Mouse (Mus musculus): ENCODE measurements around the gene Nde1. TPM values are rescaled to one million over a fixed set of nuclear protein-coding genes. Genes with fewer than 3 reads are reported as not detected.
A peak's percentile ranks its signal among the peaks of the same experiment; 100 is the strongest.

Gene Nde1
- polyA plus RNA-seq, 2 experiments: 41.8 to 43.3 TPM

DNA sequence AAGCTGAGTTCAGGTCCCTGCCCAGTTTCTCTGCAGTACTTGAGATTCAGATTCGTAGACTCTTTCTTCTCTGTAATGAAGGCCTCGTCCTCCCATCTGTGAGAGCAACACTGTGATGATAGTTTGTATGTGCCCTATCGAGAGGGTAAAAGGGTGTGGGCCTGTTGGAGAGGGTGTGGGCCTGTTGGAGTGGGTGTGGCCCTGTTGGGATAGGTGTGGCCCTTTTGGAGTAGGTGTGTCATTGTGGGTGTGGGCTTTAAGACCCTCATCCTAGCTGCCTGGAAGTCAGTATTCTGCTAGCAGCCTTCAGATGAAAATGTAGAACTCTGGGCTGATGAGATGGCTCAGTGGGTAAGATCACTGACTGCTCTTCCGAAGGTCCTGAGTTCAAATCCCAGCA lies 3.4 kb downstream of the Nde1 start:
- H3K4me2 ChIP-seq (ENCODE audit: low read depth): peak overlapping the region; percentile 96
- peak overlapping the region; percentile 35 for H3K9ac ChIP-seq (replicated peaks)
- no peak for TF ChIP-seq EP300 (IDR thresholded peaks at IDR 0.05; ENCODE audit: low read depth)
- TF ChIP-seq CTCF (IDR thresholded peaks at IDR 0.05; ENCODE audit: low read depth): no peak
- peak overlapping the region; percentile 68 for H3K27ac ChIP-seq
- no peaks in the 10 kb centered on the region for H3K9me3 ChIP-seq (ENCODE audit: control insufficient read depth, low read length)
- WGBS (ENCODE audit: insufficient replicate concordance): 40% methylated on average over 4 of the region's 4 CpGs
- peak overlapping the region in 1 of 2 experiments; percentile 22; a peak in 1 of 4 replicates for H3K4me3 ChIP-seq (ENCODE audit: insufficient read depth in 1 of 2, low read depth in 2 of 2, low read length in 2 of 2)
- peaks cover 26 to 33% of the 10 kb centered on the region in 2 experiments for H3K4me1 ChIP-seq (replicated peaks; ENCODE audit: control insufficient read depth in 2 of 2, insufficient read depth in 2 of 2, low read length in 1 of 2)
- ATAC-seq (ENCODE audit: insufficient read depth) (peak; percentile 34; the same call in 1 of the 2 replicates), DNase-seq (ENCODE audit: low read depth in 3 of 3, low spot score in 3 of 3) (peak; percentile 24 to 42 (median 30))
- no peaks in the 10 kb centered on the region for H3K27me3 ChIP-seq (ENCODE audit: control insufficient read depth, insufficient read depth, low read length)
- H3K36me3 ChIP-seq (replicated peaks; ENCODE audit: control insufficient read depth, insufficient read depth, low read depth): peaks cover 34% of the 10 kb centered on the region

DNA sequence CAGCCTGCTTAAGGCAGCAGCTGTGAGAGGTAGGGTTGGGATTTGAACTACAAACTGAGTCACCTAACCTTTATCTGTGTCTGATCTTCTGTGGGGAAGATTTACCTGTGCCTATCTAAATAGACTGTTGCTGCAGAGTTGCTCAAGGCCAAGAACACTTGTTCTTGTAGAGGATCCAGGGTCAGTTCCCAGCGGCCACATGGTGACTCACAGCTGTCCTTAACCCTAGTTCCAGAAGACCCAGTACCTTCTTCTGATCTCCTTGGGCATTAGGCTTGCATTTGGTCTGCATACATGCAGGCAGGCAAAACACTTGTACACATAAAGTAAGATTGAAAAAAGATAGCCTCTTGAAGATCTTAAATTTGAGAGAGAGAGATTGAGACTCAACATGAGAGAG lies 6.6 kb downstream of the Nde1 start:
- WGBS (ENCODE audit: insufficient replicate concordance): 85% methylated on average over 1 of the region's 1 CpGs
- ATAC-seq (ENCODE audit: insufficient read depth): no peak
- no peak for DNase-seq (ENCODE audit: low read depth in 3 of 3, low spot score in 3 of 3)
- Histone ChIP-seq H3K4me2 (ENCODE audit: low read depth) (no peak overlapping the region), H3K4me1 (replicated peaks; ENCODE audit: control insufficient read depth in 2 of 2, insufficient read depth in 2 of 2, low read length in 1 of 2) (peaks cover 18 to 25% of the 10 kb centered on the region in 2 experiments), H3K36me3 (replicated peaks; ENCODE audit: control insufficient read depth, insufficient read depth, low read depth) (peaks cover 65% of the 10 kb centered on the region), H3K27ac (no peak overlapping the region), H3K27me3 (ENCODE audit: control insufficient read depth, insufficient read depth, low read length) (no peaks in the 10 kb centered on the region), H3K9me3 (ENCODE audit: control insufficient read depth, low read length) (no peaks in the 10 kb centered on the region), H3K4me3 (ENCODE audit: insufficient read depth in 1 of 2, low read depth in 2 of 2, low read length in 2 of 2) (no peak overlapping the region), H3K9ac (replicated peaks) (no peak overlapping the region)
- TF ChIP-seq EP300 (IDR thresholded peaks at IDR 0.05; ENCODE audit: low read depth): no peak
- TF ChIP-seq CTCF (IDR thresholded peaks at IDR 0.05; ENCODE audit: low read depth): no peak

DNA sequence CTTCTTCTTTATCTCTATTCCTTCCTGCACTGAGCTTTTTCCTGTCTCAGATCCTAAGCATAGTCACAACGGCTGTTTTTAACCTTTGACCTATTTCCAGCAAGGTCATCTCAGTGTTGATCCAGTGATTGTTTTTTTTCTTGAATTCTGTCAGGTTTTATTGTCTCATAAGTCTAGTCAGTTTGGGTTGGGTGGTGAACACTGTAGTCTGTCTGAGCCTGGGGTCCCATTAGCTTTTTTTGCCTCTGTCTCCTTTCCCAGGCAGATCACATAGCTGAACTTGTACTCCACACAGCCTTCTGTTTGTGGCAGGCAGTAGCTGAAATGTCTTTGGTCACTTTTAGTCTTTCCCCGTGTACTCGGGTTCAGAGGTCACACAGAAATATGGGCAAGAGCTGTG lies 15.0 kb downstream of the Nde1 start:
- Histone ChIP-seq H3K9me3 (ENCODE audit: control insufficient read depth, low read length) (no peaks in the 10 kb centered on the region), H3K36me3 (replicated peaks; ENCODE audit: control insufficient read depth, insufficient read depth, low read depth) (peaks cover 85% of the 10 kb centered on the region), H3K4me3 (ENCODE audit: insufficient read depth in 1 of 2, low read depth in 2 of 2, low read length in 2 of 2) (no peak overlapping the region), H3K27ac (no peak overlapping the region), H3K4me2 (ENCODE audit: low read depth) (no peak overlapping the region), H3K9ac (replicated peaks) (no peak overlapping the region), H3K4me1 (replicated peaks; ENCODE audit: control insufficient read depth in 2 of 2, insufficient read depth in 2 of 2, low read length in 1 of 2) (peaks cover 0 to 6% of the 10 kb centered on the region in 2 experiments; a peak in 2 of 4 replicates), H3K27me3 (ENCODE audit: control insufficient read depth, insufficient read depth, low read length) (no peaks in the 10 kb centered on the region)
- WGBS (ENCODE audit: insufficient replicate concordance): 44% methylated on average over 3 of the region's 3 CpGs
- no peak for TF ChIP-seq EP300 (IDR thresholded peaks at IDR 0.05; ENCODE audit: low read depth)
- TF ChIP-seq CTCF (IDR thresholded peaks at IDR 0.05; ENCODE audit: low read depth): no peak
- DNase-seq (ENCODE audit: low read depth in 3 of 3, low spot score in 3 of 3) (no peak), ATAC-seq (ENCODE audit: insufficient read depth) (no peak)

DNA sequence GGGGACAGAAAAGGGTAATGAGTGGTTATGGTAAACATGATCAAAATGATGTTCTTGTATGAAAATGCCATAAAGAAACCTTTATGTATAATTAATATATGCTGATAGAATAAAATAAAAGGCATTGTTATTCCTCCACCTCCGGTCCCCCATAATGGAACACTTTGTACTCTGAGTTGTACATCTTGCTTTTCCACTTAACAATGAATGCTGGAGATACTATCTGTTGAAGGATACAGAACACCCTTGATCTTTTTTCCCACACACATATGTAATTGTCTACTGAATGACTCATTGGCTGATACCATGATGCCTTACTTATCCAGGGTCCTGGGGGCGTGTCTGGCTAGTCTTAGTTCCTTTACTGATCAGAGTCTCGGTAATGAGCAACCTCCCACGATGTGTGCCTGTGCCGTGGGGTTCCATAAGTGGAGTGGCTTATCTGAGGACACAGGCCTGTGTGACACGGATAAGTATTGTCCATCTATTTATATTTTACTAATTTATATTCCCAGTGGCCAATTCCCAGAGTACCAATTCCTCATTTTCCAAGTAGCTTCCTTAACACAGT lies 17.2 kb downstream of the Nde1 start:
- peaks cover 84% of the 10 kb centered on the region for H3K36me3 ChIP-seq (replicated peaks; ENCODE audit: control insufficient read depth, insufficient read depth, low read depth)
- H3K27ac ChIP-seq: no peak overlapping the region
- no peak overlapping the region for H3K9ac ChIP-seq (replicated peaks)
- H3K27me3 ChIP-seq (ENCODE audit: control insufficient read depth, insufficient read depth, low read length): no peaks in the 10 kb centered on the region
- DNase-seq (ENCODE audit: low read depth in 3 of 3, low spot score in 3 of 3): no peak
- H3K4me2 ChIP-seq (ENCODE audit: low read depth): no peak overlapping the region
- no peak for ATAC-seq (ENCODE audit: insufficient read depth)
- no peak for TF ChIP-seq EP300 (IDR thresholded peaks at IDR 0.05; ENCODE audit: low read depth)
- TF ChIP-seq CTCF (IDR thresholded peaks at IDR 0.05; ENCODE audit: low read depth): no peak
- peaks cover 0 to 6% of the 10 kb centered on the region in 2 experiments; a peak in 2 of 4 replicates for H3K4me1 ChIP-seq (replicated peaks; ENCODE audit: control insufficient read depth in 2 of 2, insufficient read depth in 2 of 2, low read length in 1 of 2)
- WGBS (ENCODE audit: insufficient replicate concordance): 58% methylated on average over 6 of the region's 6 CpGs
- no peak overlapping the region for H3K4me3 ChIP-seq (ENCODE audit: insufficient read depth in 1 of 2, low read depth in 2 of 2, low read length in 2 of 2)
- no peaks in the 10 kb centered on the region for H3K9me3 ChIP-seq (ENCODE audit: control insufficient read depth, low read length)

DNA sequence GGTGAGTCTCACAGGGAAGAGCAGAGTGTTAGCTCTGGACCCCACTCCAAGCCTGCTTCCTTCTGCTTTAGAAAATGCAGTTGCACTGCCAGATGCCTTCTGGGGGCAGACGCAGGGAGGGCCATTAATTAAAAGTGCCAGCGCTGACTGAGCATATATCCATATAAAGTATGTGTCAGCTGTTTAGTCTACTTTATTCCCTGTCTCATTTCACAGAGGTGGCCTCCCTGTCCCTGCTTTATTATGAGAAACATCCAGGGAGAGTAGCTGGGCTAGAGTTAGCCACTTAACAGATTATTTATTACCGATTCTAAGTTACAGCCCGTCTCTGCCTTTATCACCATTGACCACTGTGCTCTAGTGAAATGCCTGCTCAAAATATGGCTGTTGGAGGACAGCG lies 19.3 kb downstream of the Nde1 start:
- WGBS (ENCODE audit: insufficient replicate concordance): 87% methylated on average over 5 of the region's 5 CpGs
- no peak overlapping the region for H3K4me3 ChIP-seq (ENCODE audit: insufficient read depth in 1 of 2, low read depth in 2 of 2, low read length in 2 of 2)
- no peak overlapping the region for H3K4me2 ChIP-seq (ENCODE audit: low read depth)
- TF ChIP-seq EP300 (IDR thresholded peaks at IDR 0.05; ENCODE audit: low read depth) (no peak), CTCF (IDR thresholded peaks at IDR 0.05; ENCODE audit: low read depth) (no peak)
- no peak overlapping the region for H3K9ac ChIP-seq (replicated peaks)
- no peak overlapping the region for H3K27ac ChIP-seq
- DNase-seq (ENCODE audit: low read depth in 3 of 3, low spot score in 3 of 3) (no peak), ATAC-seq (ENCODE audit: insufficient read depth) (no peak)
- H3K27me3 ChIP-seq (ENCODE audit: control insufficient read depth, insufficient read depth, low read length): no peaks in the 10 kb centered on the region
- H3K4me1 ChIP-seq (replicated peaks; ENCODE audit: control insufficient read depth in 2 of 2, insufficient read depth in 2 of 2, low read length in 1 of 2): peaks cover 0 to 6% of the 10 kb centered on the region in 2 experiments; a peak in 2 of 4 replicates
- peaks cover 84% of the 10 kb centered on the region for H3K36me3 ChIP-seq (replicated peaks; ENCODE audit: control insufficient read depth, insufficient read depth, low read depth)
- no peaks in the 10 kb centered on the region for H3K9me3 ChIP-seq (ENCODE audit: control insufficient read depth, low read length)
